Mouse (Mus musculus) mouse trophoblast stem cell (cell line): ENCODE data around the gene Sec14l1.

Experiments
- in situ Hi-C, 2 experiments: fragments of 300-500 bp; cut with MseI, MboI; formaldehyde crosslinking; loops; 2 replicates in 1 of 2; 3 replicates in 1 of 2; pipeline ENCODE4 v1.15.1; 2025

The Sec14l1 gene

GRCm38 (mm10) chr11:117177303-117177979 lies 62.5 kb downstream of the Sec14l1 start:
- in situ Hi-C loops, result loop anchor here (5.0 kb wide), 2 partner anchors 100 to 105 kb away; no protein-coding TSS in a partner anchor

GRCm38 (mm10) chr11:117179902-117180301 lies 64.9 kb downstream of the Sec14l1 start:
- in situ Hi-C loops, result loop anchor here (5.0 kb wide), 2 partner anchors 103 to 108 kb away; no protein-coding TSS in a partner anchor

GRCm38 (mm10) chr11:117182808-117183207 lies 67.8 kb downstream of the Sec14l1 start:
- in situ Hi-C loops, result no loop called here

- in situ Hi-C loops, result no loop called here
Measured at GRCm38 (mm10) chr11:117183299-117183698, 68.3 kb downstream of the Sec14l1 start.

GRCm38 (mm10) chr11:117183841-117184240 lies 68.9 kb downstream of the Sec14l1 start:
- in situ Hi-C loops, result no loop called here

- in situ Hi-C loops, result no loop called here
Measured at GRCm38 (mm10) chr11:117185076-117185933, 70.3 kb downstream of the Sec14l1 start.

GRCm38 (mm10) chr11:117191524-117191923 lies 76.6 kb downstream of the Sec14l1 start:
- in situ Hi-C loops, result no loop called here

GRCm38 (mm10) chr11:117194475-117194937 lies 79.5 kb downstream of the Sec14l1 start:
- in situ Hi-C loops, result no loop called here

- in situ Hi-C loops, result no loop called here
Measured at GRCm38 (mm10) chr11:117195616-117196015, 80.6 kb downstream of the Sec14l1 start.

- in situ Hi-C loops, result no loop called here
Measured at GRCm38 (mm10) chr11:117196681-117197080, 81.7 kb downstream of the Sec14l1 start.

- in situ Hi-C loops, result no loop called here
Measured at GRCm38 (mm10) chr11:117198122-117198521, 83.2 kb downstream of the Sec14l1 start.

- in situ Hi-C loops, result no loop called here
Measured at GRCm38 (mm10) chr11:117199282-117200175, 84.6 kb downstream of the Sec14l1 start, which contains the start of gene Sept9. TSS of gene Sept9 (plus strand) at chr11:117199661.

- in situ Hi-C loops, result no loop called here
Measured at GRCm38 (mm10) chr11:117201846-117202245, 86.9 kb downstream of the Sec14l1 start.

- in situ Hi-C loops, result no loop called here
Measured at GRCm38 (mm10) chr11:117204606-117205005, 89.6 kb downstream of the Sec14l1 start.

GRCm38 (mm10) chr11:117205042-117205441 lies 90.1 kb downstream of the Sec14l1 start:
- in situ Hi-C loops, result no loop called here

- in situ Hi-C loops, result no loop called here
Measured at GRCm38 (mm10) chr11:117205447-117205846, 90.5 kb downstream of the Sec14l1 start.

- in situ Hi-C loops, result no loop called here
Measured at GRCm38 (mm10) chr11:117207436-117207835, 92.5 kb downstream of the Sec14l1 start.

GRCm38 (mm10) chr11:117208151-117208673 lies 93.2 kb downstream of the Sec14l1 start:
- in situ Hi-C loops, result no loop called here
